Mouse (Mus musculus) kidney, postnatal 0 days (tissue): ENCODE results near the gene Cadm1. TPM values are rescaled to one million over a fixed set of nuclear protein-coding genes. Genes with fewer than 3 reads are reported as not detected.
A peak's percentile ranks its signal among the peaks of the same experiment; 100 is the strongest.

Experiments
- ATAC-seq: fragments of 200-750 bp; cut with Nextera tagmentation; replicated peaks from 2 replicates; pipeline ENCODE4 v1.8.0; 2017; ENCODE audit warnings: low read depth, moderate number of reproducible peaks, moderate TSS enrichment, moderate library complexity; ENCODE audit not compliant: low FRiP score
- DNase-seq: peaks from one replicate; pipeline ENCODE4 v3.0.0-alpha.2; 2016; ENCODE audit warnings: low spot score
- H3K27ac ChIP-seq: fragments of 300-500 bp; sonication (generic); 2 replicates; pipeline ENCODE4 v1.5.1; 2014; ENCODE audit warnings: mild to moderate bottlenecking
- H3K27me3 ChIP-seq: fragments of 300-500 bp; sonication (generic); 2 replicates; pipeline ENCODE4 v1.6.1; 2014; ENCODE audit warnings: low read length, mixed read lengths; ENCODE audit not compliant: insufficient read depth
- H3K36me3 ChIP-seq: fragments of 300-500 bp; sonication (generic); 2 replicates; pipeline ENCODE4 v1.6.1; 2014; ENCODE audit warnings: low read length, mixed read lengths; ENCODE audit not compliant: insufficient read depth
- H3K4me1 ChIP-seq: fragments of 300-500 bp; sonication (generic); replicated peaks from 2 replicates; pipeline ENCODE4 v1.6.1; 2014; ENCODE audit warnings: antibody characterized with exemption, low read length, mixed read lengths; ENCODE audit not compliant: insufficient read depth
- H3K4me2 ChIP-seq: fragments of 300-500 bp; sonication (generic); 2 replicates; pipeline ENCODE4 v1.6.1; 2014; ENCODE audit warnings: mild to moderate bottlenecking, low read length, moderate library complexity, mixed read lengths
- H3K4me3 ChIP-seq: fragments of 300-500 bp; sonication (generic); replicated peaks from 2 replicates; pipeline ENCODE4 v1.5.1; 2014; ENCODE audit warnings: low read depth, low read length
- H3K9ac ChIP-seq: fragments of 300-500 bp; sonication (generic); 2 replicates; pipeline ENCODE4 v1.6.1; 2014; ENCODE audit warnings: low read depth, low read length
- H3K9me3 ChIP-seq: fragments of 300-500 bp; sonication (generic); replicated peaks from 2 replicates; pipeline ENCODE4 v1.6.1; 2016; ENCODE audit warnings: low read length, inconsistent platforms, mixed read lengths
- CTCF ChIP-seq: IDR thresholded peaks from 2 replicates; pipeline ENCODE4 v1.5.1; 2016; ENCODE audit warnings: antibody characterized with exemption, low read depth, mild to moderate bottlenecking, moderate library complexity
- WGBS: fragments of 180-500 bp; shearing (Covaris S2); extraction: QIAGEN DNeasy Blood & Tissue Kit; methylation state at CpG from one replicate; pipeline ENCODE4 v1.1.7; 2014; 5-methylcytosine and 5-hydroxymethylcytosine counted together
- polyA plus RNA-seq: library from polyadenylated mRNA; unstranded; fragments of >200 nt; fragmentation: Nextera tagmentation; extraction: Ambion mirVana; gene quantifications from 2 replicates; pipeline ENCODE4 v1.2.1, GENCODE M21; 2015

Cadm1 gene
- polyA plus RNA-seq, 1 experiment from 2014 or later = 44.5 TPM

DNA sequence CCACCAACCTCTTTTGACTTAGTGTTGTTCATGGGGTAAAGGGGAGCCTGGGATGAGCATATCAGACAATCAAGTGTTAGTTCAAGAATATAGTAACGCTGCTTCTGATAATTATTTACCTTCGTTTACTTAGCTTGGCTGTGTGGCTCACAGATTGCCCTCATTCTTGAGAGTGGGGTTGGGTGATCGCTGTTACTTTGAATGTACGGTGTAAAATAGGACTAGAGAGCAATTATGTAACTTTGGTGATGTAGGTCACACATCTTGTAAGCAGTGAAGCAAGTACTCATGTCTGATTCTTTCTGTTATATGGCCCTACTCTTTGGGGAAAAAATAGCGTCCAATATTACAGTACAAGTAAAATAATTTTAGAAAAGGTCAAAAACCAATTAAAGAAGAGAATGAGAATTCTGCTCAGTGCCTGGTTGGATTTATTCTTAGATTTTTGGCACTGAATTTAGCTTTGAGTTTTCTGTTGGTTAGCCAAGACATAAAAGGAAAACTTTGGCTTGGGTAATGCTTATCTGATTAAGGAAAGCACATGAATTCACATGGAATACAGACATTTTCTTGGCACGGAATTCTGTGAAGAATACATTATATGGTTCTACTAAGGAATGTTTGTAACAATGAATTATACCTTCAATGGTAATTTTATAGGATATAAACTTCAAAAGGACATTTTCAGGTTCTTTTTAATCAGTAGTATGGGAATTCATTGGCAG is 129.6 kb downstream of the Cadm1 start:
- no peak for TF ChIP-seq CTCF
- no peaks in the 10 kb centered on the region for H3K27me3 ChIP-seq
- no peak for ATAC-seq
- H3K9ac ChIP-seq = no peak overlapping the region
- H3K9me3 ChIP-seq = no peaks in the 10 kb centered on the region
- no peak overlapping the region for H3K4me3 ChIP-seq
- DNase-seq = peak; percentile 32
- H3K4me1 ChIP-seq = no peaks in the 10 kb centered on the region
- no peak overlapping the region for H3K4me2 ChIP-seq
- H3K27ac ChIP-seq = no peak overlapping the region
- 68% methylated on average over 6 of the region's 6 CpGs for WGBS
- no peaks in the 10 kb centered on the region for H3K36me3 ChIP-seq

DNA sequence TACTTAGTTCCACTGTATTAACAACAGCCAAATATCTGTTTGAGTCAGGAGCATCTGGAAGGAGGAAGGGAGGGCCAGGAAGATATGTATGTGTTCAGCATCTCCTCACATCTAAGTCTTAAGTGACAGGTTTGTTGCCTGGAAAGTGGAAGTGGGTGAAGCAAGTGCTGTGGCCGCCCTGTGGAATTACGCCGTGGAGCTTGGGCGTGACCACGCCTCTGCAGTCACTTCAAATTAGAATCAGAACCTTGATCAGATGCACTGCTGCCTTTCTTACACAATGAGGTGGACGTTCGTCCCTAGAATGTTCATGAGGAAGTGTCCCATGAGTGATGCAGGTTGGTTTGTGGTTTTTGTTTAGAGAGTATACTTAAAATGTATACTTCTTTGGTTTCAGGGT is 131.6 kb downstream of the Cadm1 start:
- no peak for TF ChIP-seq CTCF
- Histone ChIP-seq H3K4me2 (no peak overlapping the region), H3K27me3 (no peaks in the 10 kb centered on the region), H3K4me3 (no peak overlapping the region), H3K9me3 (no peaks in the 10 kb centered on the region), H3K9ac (no peak overlapping the region), H3K27ac (no peak overlapping the region), H3K4me1 (no peaks in the 10 kb centered on the region), H3K36me3 (no peaks in the 10 kb centered on the region)
- ATAC-seq (no peak), DNase-seq (no peak)
- 86% methylated on average over 7 of the region's 7 CpGs for WGBS

- H3K27me3 ChIP-seq = no peaks in the 10 kb centered on the region
- DNase-seq (no peak), ATAC-seq (no peak)
- H3K4me2 ChIP-seq = no peak overlapping the region
- no peak overlapping the region for H3K27ac ChIP-seq
- H3K9me3 ChIP-seq = no peaks in the 10 kb centered on the region
- H3K4me1 ChIP-seq = no peaks in the 10 kb centered on the region
- H3K4me3 ChIP-seq = no peak overlapping the region
- no peak for TF ChIP-seq CTCF
- WGBS = 73% methylated on average over 4 of the region's 4 CpGs
- no peak overlapping the region for H3K9ac ChIP-seq
- H3K36me3 ChIP-seq = no peaks in the 10 kb centered on the region
These were observed 139.2 kb downstream of the Cadm1 start for GRCm38 (mm10) chr9:47669206-47669605.

GRCm38 (mm10) chr9:47671617-47672016 is 141.6 kb downstream of the Cadm1 start:
- Histone ChIP-seq H3K9ac (no peak overlapping the region), H3K4me1 (0 out of 2 replicates have a peak, but pooled peaks cover 3% of the 10 kb centered on the region), H3K9me3 (no peaks in the 10 kb centered on the region), H3K36me3 (no peaks in the 10 kb centered on the region), H3K27me3 (no peaks in the 10 kb centered on the region), H3K4me2 (no peak overlapping the region), H3K27ac (no peak overlapping the region), H3K4me3 (no peak overlapping the region)
- 50% methylated on average over 11 of the region's 11 CpGs for WGBS
- ATAC-seq = no peak
- no peak for TF ChIP-seq CTCF
- no peak for DNase-seq

GRCm38 (mm10) chr9:47674766-47675713 is 145.1 kb downstream of the Cadm1 start:
- no peak for TF ChIP-seq CTCF
- Histone ChIP-seq H3K4me1 (0 out of 2 replicates have a peak, but pooled peaks cover 3% of the 10 kb centered on the region), H3K4me2 (no peak overlapping the region), H3K9ac (no peak overlapping the region), H3K36me3 (no peaks in the 10 kb centered on the region), H3K27ac (no peak overlapping the region), H3K4me3 (no peak overlapping the region), H3K27me3 (no peaks in the 10 kb centered on the region), H3K9me3 (no peaks in the 10 kb centered on the region)
- DNase-seq (peak; percentile 44), ATAC-seq (no peak)
- 57% methylated on average over 11 of the region's 11 CpGs for WGBS

DNA sequence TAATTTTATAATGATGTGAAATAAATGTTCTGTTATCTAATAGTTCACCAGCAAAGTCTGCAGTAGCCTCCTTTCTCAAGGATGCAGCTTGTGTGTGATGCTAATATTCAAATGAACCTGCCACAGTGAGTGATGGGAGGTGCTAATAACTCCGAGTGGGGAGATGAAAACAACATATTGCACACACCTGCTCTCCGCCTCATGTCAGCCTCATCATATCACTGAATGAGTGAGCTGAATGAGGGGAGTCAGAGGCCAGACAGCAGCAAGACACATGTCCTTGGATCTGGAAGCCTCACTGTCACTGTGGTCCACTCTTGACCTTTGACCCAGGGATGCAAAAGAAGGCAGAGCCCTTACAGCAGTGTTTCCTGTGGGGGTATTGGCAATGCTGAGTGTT is 156.9 kb downstream of the Cadm1 start:
- no peak for TF ChIP-seq CTCF
- ATAC-seq = no peak
- H3K9me3 ChIP-seq = no peaks in the 10 kb centered on the region
- no peaks in the 10 kb centered on the region for H3K27me3 ChIP-seq
- H3K4me3 ChIP-seq = no peak overlapping the region
- no peaks in the 10 kb centered on the region for H3K4me1 ChIP-seq
- WGBS = 91% methylated on average over 2 of the region's 2 CpGs
- no peaks in the 10 kb centered on the region for H3K36me3 ChIP-seq
- DNase-seq = no peak
- no peak overlapping the region for H3K4me2 ChIP-seq
- no peak overlapping the region for H3K27ac ChIP-seq
- no peak overlapping the region for H3K9ac ChIP-seq
